Mouse (Mus musculus): ENCODE measurements around the gene Coq8a. TPM values are rescaled to one million over a fixed set of nuclear protein-coding genes. Genes with fewer than 3 reads are reported as not detected.

Gene Coq8a
- polyA plus RNA-seq, 1 experiment from 2014 or later: 28.3 TPM

DNA sequence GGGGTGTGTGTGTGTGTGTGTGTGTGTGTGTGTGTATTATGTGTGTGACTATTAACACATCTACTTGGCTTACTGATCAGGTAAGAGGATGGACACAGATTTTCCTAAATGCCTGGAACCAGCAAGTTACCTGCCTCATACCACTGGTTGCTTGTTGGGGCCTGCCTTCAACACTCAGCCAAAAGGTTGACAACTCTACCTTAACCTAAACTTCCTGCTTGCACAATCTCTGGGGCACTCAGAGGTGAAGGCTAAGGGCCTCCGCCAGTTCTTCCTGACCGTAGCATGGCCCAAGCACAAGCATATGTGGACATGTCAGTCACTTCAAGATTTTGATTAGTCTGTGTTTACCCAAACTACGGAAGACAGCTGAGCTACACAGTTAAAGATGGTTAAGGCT is 1.4 kb downstream of the Coq8a start:
- peaks cover 11% of the 10 kb centered on the region for H3K27me3 ChIP-seq (replicated peaks)
- no peaks in the 10 kb centered on the region for H3K36me3 ChIP-seq
- H3K4me1 ChIP-seq: peaks cover 29% of the 10 kb centered on the region
- no peak overlapping the region for H3K4me2 ChIP-seq
- 65% methylated on average over 3 of the region's 3 CpGs for WGBS
- no peak overlapping the region for H3K9ac ChIP-seq
- no peaks in the 10 kb centered on the region for H3K9me3 ChIP-seq
- H3K4me3 ChIP-seq: no peak overlapping the region
- H3K27ac ChIP-seq (replicated peaks): no peak overlapping the region
- no peak for ATAC-seq (ENCODE audit: extremely low read depth, insufficient number of reproducible peaks, low FRiP score, low TSS enrichment)

DNA sequence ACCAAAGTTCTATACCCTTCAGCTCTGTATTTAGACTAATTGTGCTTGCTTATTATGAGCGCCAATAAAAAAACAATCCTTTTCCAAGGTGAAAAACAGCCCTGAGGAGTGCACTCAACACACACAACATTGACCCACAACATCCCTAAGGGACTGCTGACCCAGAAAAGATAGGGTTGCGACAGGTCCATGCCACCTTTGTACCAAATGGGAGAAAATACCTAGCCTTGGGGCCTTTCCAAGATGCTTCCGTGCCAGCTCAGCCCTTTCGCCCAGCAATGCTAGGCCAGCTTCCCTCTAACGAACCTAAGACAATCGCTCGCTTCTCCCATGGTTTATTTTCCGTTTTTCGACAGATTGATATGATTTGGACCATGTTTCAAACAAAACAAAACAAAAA is 2.9 kb downstream of the Coq8a start:
- Histone ChIP-seq H3K9ac (peak overlapping the region; percentile 74), H3K27me3 (replicated peaks) (peaks cover 11% of the 10 kb centered on the region), H3K27ac (replicated peaks) (no peak overlapping the region), H3K4me1 (peaks cover 37% of the 10 kb centered on the region), H3K4me3 (peak overlapping the region; percentile 86), H3K9me3 (no peaks in the 10 kb centered on the region), H3K4me2 (peak overlapping the region; percentile 98), H3K36me3 (no peaks in the 10 kb centered on the region)
- WGBS: 85% methylated on average over 9 of the region's 9 CpGs
- ATAC-seq (ENCODE audit: extremely low read depth, insufficient number of reproducible peaks, low FRiP score, low TSS enrichment): no peak

DNA sequence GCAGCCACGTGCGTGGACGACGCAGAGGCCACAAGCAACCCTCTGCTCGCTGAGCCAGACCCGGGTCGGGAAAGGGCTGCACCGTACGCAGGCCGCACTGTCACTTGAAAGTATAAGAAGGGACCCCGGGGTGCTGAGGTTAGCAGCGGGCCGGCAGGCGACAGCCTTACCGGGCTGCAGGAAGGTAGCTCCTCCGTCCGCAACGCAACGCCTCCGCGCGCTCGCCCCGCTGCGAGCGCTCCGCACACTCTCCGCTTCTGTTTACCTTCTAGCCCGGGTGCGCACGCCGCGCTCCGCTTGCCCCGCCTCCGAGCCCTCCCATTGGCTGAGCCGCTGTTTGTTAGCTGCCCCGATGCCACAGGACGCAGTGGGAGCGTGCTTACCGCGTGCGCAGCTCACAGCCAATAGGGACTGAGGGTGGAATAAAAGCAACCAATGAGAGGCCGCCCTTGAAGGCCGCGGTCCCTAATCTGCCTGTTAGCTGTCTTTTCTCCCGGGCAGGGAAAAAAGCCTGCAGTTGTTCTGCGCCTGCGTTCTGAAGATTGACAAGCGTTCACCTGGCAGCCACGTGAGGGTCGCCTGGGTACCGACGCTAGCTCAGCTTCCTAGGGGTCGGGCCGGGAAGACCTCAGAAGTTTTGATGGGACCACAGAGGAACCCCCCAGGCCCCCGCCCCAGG is 3.6 kb downstream of the Coq8a start:
- no peaks in the 10 kb centered on the region for H3K36me3 ChIP-seq
- peaks cover 44% of the 10 kb centered on the region for H3K4me1 ChIP-seq
- peak overlapping the region; percentile 82 for H3K9ac ChIP-seq
- no peaks in the 10 kb centered on the region for H3K9me3 ChIP-seq
- WGBS: under 1% methylated on average over 57 of the region's 57 CpGs
- H3K27me3 ChIP-seq (replicated peaks): peaks cover 11% of the 10 kb centered on the region
- H3K4me3 ChIP-seq: peak overlapping the region; percentile 86
- H3K27ac ChIP-seq (replicated peaks): peak overlapping the region; percentile 81
- ATAC-seq (ENCODE audit: extremely low read depth, insufficient number of reproducible peaks, low FRiP score, low TSS enrichment): peak; percentile 99
- H3K4me2 ChIP-seq: peak overlapping the region; percentile 98

DNA sequence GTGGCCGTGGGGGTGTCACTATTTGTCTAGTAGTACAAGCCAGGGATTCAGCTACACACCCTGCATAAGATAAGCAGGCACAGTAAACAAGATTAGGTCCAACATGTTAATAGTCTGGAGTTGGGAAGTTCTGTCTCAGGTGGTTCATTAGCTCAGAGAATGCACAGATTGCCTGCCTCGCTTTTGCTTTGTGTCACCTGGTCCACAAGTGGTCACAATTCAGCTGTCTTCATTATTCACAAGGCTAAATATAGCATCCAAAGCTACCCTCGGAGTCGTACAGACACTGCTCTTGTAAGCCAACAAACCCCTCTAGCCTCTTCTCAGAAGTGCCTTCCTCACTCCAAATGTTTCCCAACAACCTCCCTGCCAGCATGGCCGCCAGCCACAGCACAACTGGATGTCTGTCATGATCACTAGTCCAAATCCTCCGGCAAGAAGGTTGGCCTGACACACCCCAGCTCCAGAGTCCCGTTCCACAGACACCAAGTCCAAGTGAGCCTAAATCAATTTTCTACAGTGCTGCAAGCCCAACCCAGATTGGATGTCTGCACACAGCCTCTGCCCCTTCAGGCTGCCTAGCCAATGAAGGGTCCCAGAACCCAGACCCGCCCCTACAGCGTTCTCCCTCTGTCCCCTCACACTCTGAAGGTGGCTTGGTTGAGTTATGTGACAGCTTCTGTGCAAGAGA is 4.5 kb downstream of the Coq8a start:
- Histone ChIP-seq H3K27me3 (replicated peaks) (peaks cover 11% of the 10 kb centered on the region), H3K4me1 (peaks cover 50% of the 10 kb centered on the region), H3K4me2 (peak overlapping the region; percentile 98), H3K4me3 (peak overlapping the region; percentile 86), H3K27ac (replicated peaks) (peak overlapping the region; percentile 81), H3K36me3 (no peaks in the 10 kb centered on the region), H3K9me3 (no peaks in the 10 kb centered on the region), H3K9ac (peak overlapping the region; percentile 82)
- whole genome bisulfite sequencing: 17% methylated on average over 9 of the region's 9 CpGs
- no peak; the same call in 1 of the 2 replicates for ATAC-seq (ENCODE audit: extremely low read depth, insufficient number of reproducible peaks, low FRiP score, low TSS enrichment)

DNA sequence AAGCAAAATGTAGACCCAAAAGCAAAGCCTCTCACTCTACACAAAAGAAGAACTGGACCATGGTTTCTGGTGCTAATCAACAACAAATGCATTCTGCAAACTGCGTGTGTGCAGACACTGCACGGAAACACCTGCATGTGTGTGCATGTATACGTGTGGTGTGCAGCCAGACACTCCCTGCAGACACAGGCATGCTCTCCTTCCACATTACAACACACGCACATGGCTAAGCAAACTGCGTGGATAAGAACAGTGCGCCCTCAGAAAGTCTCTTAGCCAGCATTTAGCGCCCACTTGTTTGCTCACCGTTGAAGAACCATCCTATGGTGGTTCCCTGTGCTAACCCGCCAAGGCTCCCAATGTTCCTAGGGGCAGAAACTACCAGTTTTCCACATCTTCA is 5.4 kb downstream of the Coq8a start:
- no peaks in the 10 kb centered on the region for H3K36me3 ChIP-seq
- H3K27me3 ChIP-seq (replicated peaks): peaks cover 11% of the 10 kb centered on the region
- H3K9me3 ChIP-seq: no peaks in the 10 kb centered on the region
- peak overlapping the region; percentile 86 for H3K4me3 ChIP-seq
- peaks cover 52% of the 10 kb centered on the region for H3K4me1 ChIP-seq
- WGBS: 79% methylated on average over 9 of the region's 9 CpGs
- peak overlapping the region; percentile 82 for H3K9ac ChIP-seq
- H3K27ac ChIP-seq (replicated peaks): peak overlapping the region; percentile 81
- no peak for ATAC-seq (ENCODE audit: extremely low read depth, insufficient number of reproducible peaks, low FRiP score, low TSS enrichment)
- peak overlapping the region; percentile 98 for H3K4me2 ChIP-seq

DNA sequence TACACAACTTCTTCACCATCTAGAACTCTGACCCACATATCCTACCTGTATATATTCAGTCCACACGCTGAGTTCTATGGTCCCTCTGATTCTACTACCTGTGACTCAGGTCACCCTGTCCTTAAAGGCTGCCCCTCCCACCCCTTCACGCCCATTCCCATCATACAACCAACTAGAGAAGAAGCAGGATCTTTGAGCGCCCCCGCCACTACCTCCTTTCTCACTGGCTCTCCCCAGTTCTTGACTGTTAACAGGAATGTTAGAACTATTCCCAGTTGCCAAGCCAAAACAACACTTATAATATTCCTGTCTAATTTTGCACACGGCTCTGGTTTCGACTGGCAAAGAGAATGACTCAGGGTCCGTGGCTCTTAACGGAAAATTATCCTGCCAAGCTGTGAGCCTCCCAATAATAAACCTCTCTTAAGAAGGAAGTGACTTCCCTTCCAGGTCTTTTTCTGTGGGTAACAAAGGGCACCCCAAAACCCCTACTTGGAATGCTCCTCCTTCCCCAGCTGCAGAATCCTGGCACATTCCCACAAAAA is 5.9 kb downstream of the Coq8a start:
- WGBS: 68% methylated on average over 8 of the region's 8 CpGs

DNA sequence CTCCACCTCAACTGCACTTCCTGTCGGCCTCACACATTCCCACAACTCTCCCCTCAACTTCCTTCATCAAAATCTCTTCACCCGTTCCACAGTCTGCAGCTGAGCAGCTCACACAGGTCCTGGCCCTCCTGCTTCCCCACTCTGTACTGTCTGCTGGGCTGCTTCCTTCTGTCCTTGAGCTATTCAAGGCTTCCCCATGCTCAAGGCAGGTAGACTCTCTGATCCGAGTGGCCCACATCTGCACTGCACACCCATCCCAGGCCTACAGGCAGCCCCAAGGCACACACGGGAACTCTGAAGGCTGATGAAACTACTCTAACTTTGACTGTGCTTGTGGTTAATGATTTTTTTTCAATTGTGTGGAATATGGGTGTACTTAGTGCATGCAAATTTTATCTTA is 6.5 kb downstream of the Coq8a start:
- ATAC-seq (ENCODE audit: extremely low read depth, insufficient number of reproducible peaks, low FRiP score, low TSS enrichment): no peak
- peaks cover 8% of the 10 kb centered on the region for H3K27me3 ChIP-seq (replicated peaks)
- no peak overlapping the region for H3K27ac ChIP-seq (replicated peaks)

More for the DNA sequence above, 5.9 kb downstream of the Coq8a start:
- H3K36me3 ChIP-seq: no peaks in the 10 kb centered on the region
- H3K4me2 ChIP-seq: 0 out of 2 replicates have a peak overlapping the region, but pooled peaks have one; percentile 98
- no peaks in the 10 kb centered on the region for H3K9me3 ChIP-seq
- peaks cover 11% of the 10 kb centered on the region for H3K27me3 ChIP-seq (replicated peaks)
- peaks cover 56% of the 10 kb centered on the region for H3K4me1 ChIP-seq
- H3K9ac ChIP-seq: peak overlapping the region; percentile 12; the same call in 1 of the 2 replicates
- no peak overlapping the region for H3K4me3 ChIP-seq
- H3K27ac ChIP-seq (replicated peaks): no peak overlapping the region
- no peak for ATAC-seq (ENCODE audit: extremely low read depth, insufficient number of reproducible peaks, low FRiP score, low TSS enrichment)

DNA sequence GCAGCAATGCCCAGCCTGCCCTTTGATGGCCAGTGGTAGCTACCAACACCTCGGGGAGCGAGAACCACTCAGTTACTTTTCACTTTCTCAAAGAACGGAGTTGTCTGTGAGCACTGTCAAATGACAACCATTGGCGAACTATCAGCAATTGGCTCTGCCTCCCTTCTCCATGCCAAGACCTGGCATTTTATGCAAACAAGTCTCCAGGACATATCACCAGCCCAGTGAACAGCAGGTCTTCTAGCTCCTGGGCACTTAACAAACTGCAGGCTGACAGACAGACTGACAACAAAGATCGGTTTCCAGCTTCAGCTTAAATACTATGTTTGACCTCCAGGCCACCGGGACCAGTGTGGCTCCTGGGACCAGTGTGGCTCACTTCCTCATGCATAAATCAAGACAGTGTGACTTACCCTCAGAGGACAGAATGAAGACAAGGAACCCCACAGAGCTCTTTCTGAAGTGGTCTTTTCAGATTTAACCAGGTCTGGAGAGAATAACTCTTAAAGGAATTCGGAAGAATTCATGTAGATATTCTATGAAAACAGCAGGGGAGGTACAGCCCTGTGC is 7.7 kb downstream of the Coq8a start:
- Histone ChIP-seq H3K4me1 (peaks cover 68% of the 10 kb centered on the region), H3K27ac (replicated peaks) (no peak overlapping the region)

More for the DNA sequence above, 6.5 kb downstream of the Coq8a start:
- Histone ChIP-seq H3K36me3 (no peaks in the 10 kb centered on the region), H3K4me1 (peaks cover 57% of the 10 kb centered on the region), H3K4me3 (no peak overlapping the region), H3K4me2 (no peak overlapping the region), H3K9me3 (no peaks in the 10 kb centered on the region), H3K9ac (0 out of 2 replicates have a peak overlapping the region, but pooled peaks have one; percentile 42)
- 55% methylated on average over 4 of the region's 4 CpGs for WGBS

DNA sequence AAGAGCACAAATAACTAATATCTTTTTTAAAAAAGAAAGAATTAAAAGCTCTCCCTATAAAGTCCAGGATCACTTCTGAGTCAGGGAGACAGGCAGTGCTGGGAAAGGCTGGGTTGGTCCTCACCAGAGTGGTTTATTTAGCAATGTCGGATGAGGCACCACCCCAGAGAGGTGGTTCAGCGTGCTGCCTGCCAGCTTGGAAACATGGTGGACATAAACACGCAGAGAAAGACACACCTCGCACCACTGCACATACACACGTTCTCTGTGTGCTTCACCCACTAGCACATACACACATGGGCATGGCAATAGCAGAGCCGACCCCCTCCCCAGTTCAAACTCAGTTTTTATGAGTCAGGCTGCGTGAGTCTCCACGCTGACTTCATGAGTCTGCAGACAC is 8.3 kb downstream of the Coq8a start:
- H3K27ac ChIP-seq (replicated peaks): no peak overlapping the region
- H3K36me3 ChIP-seq: no peaks in the 10 kb centered on the region
- no peak overlapping the region for H3K9ac ChIP-seq
- peaks cover 8% of the 10 kb centered on the region for H3K27me3 ChIP-seq (replicated peaks)
- H3K4me3 ChIP-seq: no peak overlapping the region
- peaks cover 70% of the 10 kb centered on the region for H3K4me1 ChIP-seq
- H3K4me2 ChIP-seq: no peak overlapping the region
- ATAC-seq (ENCODE audit: extremely low read depth, insufficient number of reproducible peaks, low FRiP score, low TSS enrichment): no peak
- H3K9me3 ChIP-seq: no peaks in the 10 kb centered on the region
- WGBS: 73% methylated on average over 8 of the region's 8 CpGs

More for the DNA sequence above, 7.7 kb downstream of the Coq8a start:
- H3K9me3 ChIP-seq: no peaks in the 10 kb centered on the region
- H3K27me3 ChIP-seq (replicated peaks): peaks cover 8% of the 10 kb centered on the region
- H3K4me3 ChIP-seq: no peak overlapping the region
- WGBS: 67% methylated on average over 7 of the region's 7 CpGs
- no peak overlapping the region for H3K9ac ChIP-seq
- no peak for ATAC-seq (ENCODE audit: extremely low read depth, insufficient number of reproducible peaks, low FRiP score, low TSS enrichment)
- H3K36me3 ChIP-seq: no peaks in the 10 kb centered on the region
- no peak overlapping the region for H3K4me2 ChIP-seq

DNA sequence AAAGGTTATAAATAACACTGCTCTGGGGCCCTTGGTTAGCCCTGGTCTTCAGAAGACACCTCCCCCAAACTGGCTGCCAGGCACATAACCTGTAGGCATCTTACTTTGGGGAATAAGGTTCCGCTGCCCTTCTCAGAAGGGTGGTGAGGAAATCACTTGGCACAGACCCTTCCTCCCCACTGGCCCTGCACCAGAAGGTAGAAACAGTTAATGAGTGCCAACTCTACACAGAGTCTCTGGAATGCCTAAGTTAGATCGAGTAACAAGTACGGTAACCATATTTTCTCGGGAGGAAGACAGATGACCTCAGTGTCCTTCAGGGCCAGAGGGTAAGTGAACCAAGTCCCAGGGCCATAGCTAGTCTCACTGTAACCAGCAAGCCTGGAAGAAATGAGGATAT is 10.5 kb downstream of the Coq8a start:
- peaks cover 72% of the 10 kb centered on the region for H3K4me1 ChIP-seq
- H3K9ac ChIP-seq: no peak overlapping the region
- no peak overlapping the region for H3K4me3 ChIP-seq
- peaks cover 5% of the 10 kb centered on the region; the same call in 1 of the 2 replicates for H3K27me3 ChIP-seq (replicated peaks)
- H3K9me3 ChIP-seq: no peaks in the 10 kb centered on the region
- H3K27ac ChIP-seq (replicated peaks): no peak overlapping the region
- 77% methylated on average over 4 of the region's 4 CpGs for WGBS
- H3K4me2 ChIP-seq: no peak overlapping the region
- H3K36me3 ChIP-seq: no peaks in the 10 kb centered on the region
- no peak for ATAC-seq (ENCODE audit: extremely low read depth, insufficient number of reproducible peaks, low FRiP score, low TSS enrichment)

DNA sequence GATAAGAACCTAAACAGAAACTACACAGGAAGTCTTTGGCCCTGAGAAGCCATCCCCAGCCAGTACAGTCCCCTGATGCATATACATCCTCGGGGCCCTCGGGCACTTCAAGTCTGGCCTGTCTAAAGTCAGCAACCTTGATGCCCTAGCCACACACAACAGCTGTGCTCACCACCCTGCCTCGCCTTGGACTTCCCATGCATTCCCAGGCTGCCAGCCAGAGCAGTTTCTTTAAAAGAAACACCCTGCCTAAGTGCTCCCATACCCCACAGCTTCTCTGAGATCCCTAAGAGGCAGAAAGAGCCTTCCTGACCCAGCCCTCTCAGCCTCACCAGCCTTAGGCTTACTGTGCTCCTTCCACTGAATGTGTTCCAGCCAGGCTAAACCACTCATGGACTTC is 13.0 kb downstream of the Coq8a start:
- 0 out of 2 replicates have a peak overlapping the region, but pooled peaks have one; percentile 19 for H3K9ac ChIP-seq
- WGBS: 67% methylated on average over 3 of the region's 3 CpGs

More for the DNA sequence above, 13.0 kb downstream of the Coq8a start:
- Histone ChIP-seq H3K27me3 (replicated peaks) (no peaks in the 10 kb centered on the region), H3K9me3 (no peaks in the 10 kb centered on the region), H3K4me1 (peaks cover 57% of the 10 kb centered on the region), H3K4me3 (no peak overlapping the region), H3K27ac (replicated peaks) (peak overlapping the region; percentile 77), H3K36me3 (no peaks in the 10 kb centered on the region), H3K4me2 (no peak overlapping the region)
- ATAC-seq (ENCODE audit: extremely low read depth, insufficient number of reproducible peaks, low FRiP score, low TSS enrichment): no peak

Measured in heart, embryonic 13.5 days (tissue).